Mouse (Mus musculus) heart, postnatal 0 days (tissue): ENCODE data around the gene Cand1. TPM values are rescaled to one million over a fixed set of nuclear protein-coding genes. Genes with fewer than 3 reads are reported as not detected.

Experiments
- ATAC-seq: fragments of 200-750 bp; cut with Nextera tagmentation; 2 replicates; pipeline ENCODE4 v1.8.0; 2017; ENCODE audit warnings: low read depth, moderate number of reproducible peaks, moderate library complexity; ENCODE audit not compliant: insufficient read depth
- DNase-seq: peaks from one replicate; pipeline ENCODE4 v3.0.0-alpha.2; 2016; ENCODE audit warnings: low spot score
- H3K27ac ChIP-seq: fragments of 300-500 bp; sonication (generic); 2 replicates; pipeline ENCODE4 v1.5.1; 2014; ENCODE audit warnings: low read depth, mild to moderate bottlenecking
- H3K27me3 ChIP-seq: fragments of 300-500 bp; sonication (generic); 2 replicates; pipeline ENCODE4 v1.6.1; 2014; ENCODE audit warnings: low read length, mixed read lengths; ENCODE audit not compliant: control insufficient read depth, insufficient read depth
- H3K36me3 ChIP-seq: fragments of 300-500 bp; sonication (generic); replicated peaks from 2 replicates; pipeline ENCODE4 v1.6.1; 2014; ENCODE audit warnings: low read length, mixed read lengths; ENCODE audit not compliant: control insufficient read depth, insufficient read depth
- H3K4me1 ChIP-seq: fragments of 300-500 bp; sonication (generic); 2 replicates; pipeline ENCODE4 v1.6.1; 2014; ENCODE audit warnings: antibody characterized with exemption; ENCODE audit not compliant: control insufficient read depth, insufficient read depth
- H3K4me2 ChIP-seq: fragments of 300-500 bp; sonication (generic); 2 replicates; pipeline ENCODE4 v1.6.1; 2014; ENCODE audit warnings: low read depth, mild to moderate bottlenecking, low read length, moderate library complexity
- H3K4me3 ChIP-seq: fragments of 300-500 bp; sonication (generic); 2 replicates; pipeline ENCODE4 v1.5.1; 2014; ENCODE audit warnings: low read depth, low read length
- H3K9ac ChIP-seq: fragments of 300-500 bp; sonication (generic); replicated peaks from 2 replicates; pipeline ENCODE4 v1.6.1; 2014; ENCODE audit warnings: low read depth, low read length, mixed read lengths
- H3K9me3 ChIP-seq: fragments of 300-500 bp; sonication (generic); replicated peaks from 2 replicates; pipeline ENCODE4 v1.6.1; 2016; ENCODE audit warnings: low read length; ENCODE audit not compliant: control insufficient read depth
- CTCF ChIP-seq: IDR thresholded peaks from 2 replicates; pipeline ENCODE4 v1.5.1; 2016; ENCODE audit warnings: antibody characterized with exemption, control low read depth, low read depth
- EP300 ChIP-seq: IDR thresholded peaks from 2 replicates; pipeline ENCODE4 v1.6.1; 2016; ENCODE audit warnings: antibody characterized with exemption, low read depth
- WGBS: fragments of 180-500 bp; shearing (Covaris S2); extraction: QIAGEN DNeasy Blood & Tissue Kit; methylation state at CpG from one replicate; pipeline ENCODE4 v1.1.7; 2014; 5-methylcytosine and 5-hydroxymethylcytosine counted together
- polyA plus RNA-seq: library from polyadenylated mRNA; unstranded; fragments of >200 nt; fragmentation: Nextera tagmentation; extraction: Ambion mirVana; gene quantifications from 2 replicates; pipeline ENCODE4 v1.2.1, GENCODE M21; 2015
- total RNA-seq: library from RNA; depleted of rRNA; stranded (reverse); fragments of >200 nt; gene quantifications from 2 replicates; pipeline ENCODE4 v1.2.3, GENCODE M21; 2014; ENCODE audit warnings: low replicate concordance; rRNA removed

The Cand1 gene
- total and polyA plus RNA-seq, 2 experiments from 2014 or later = 19.4 to 41.6 TPM

GRCm38 (mm10) chr10:119168791-119169190, 71.1 kb downstream of the Cand1 start:
- no peak overlapping the region for H3K4me3 ChIP-seq
- TF ChIP-seq EP300 (no peak), CTCF (peak; percentile 39)
- H3K9me3 ChIP-seq = no peaks in the 10 kb centered on the region
- no peaks in the 10 kb centered on the region for H3K4me1 ChIP-seq
- no peak for DNase-seq
- no peaks in the 10 kb centered on the region for H3K36me3 ChIP-seq
- ATAC-seq = no peak
- no peaks in the 10 kb centered on the region for H3K27me3 ChIP-seq
- H3K27ac ChIP-seq = no peak overlapping the region
- H3K4me2 ChIP-seq = no peak overlapping the region
- WGBS = 40% methylated on average over 14 of the region's 14 CpGs
- H3K9ac ChIP-seq = no peak overlapping the region

DNA sequence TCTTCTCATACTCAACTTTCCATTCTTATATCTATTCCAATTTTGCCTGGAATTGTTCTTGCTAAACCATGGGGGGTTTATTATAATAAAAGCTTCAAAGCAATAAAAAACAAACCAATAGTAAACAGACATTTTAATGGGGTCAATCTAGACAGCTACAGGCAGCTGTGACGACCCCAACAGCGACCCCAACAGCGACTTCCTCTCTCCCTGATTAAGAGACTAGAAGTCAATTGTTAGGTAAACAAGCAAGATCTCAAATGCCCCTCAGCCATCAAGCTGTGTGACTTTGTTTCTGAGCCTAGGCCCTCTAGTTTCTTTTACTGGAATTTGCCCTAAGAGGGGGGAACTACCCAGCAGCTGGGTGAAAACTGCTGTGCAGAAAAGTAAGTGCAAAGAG, 72.0 kb downstream of the Cand1 start:
- no peak overlapping the region for H3K9ac ChIP-seq
- no peak overlapping the region for H3K27ac ChIP-seq
- DNase-seq = no peak
- ATAC-seq = no peak
- H3K4me1 ChIP-seq = no peaks in the 10 kb centered on the region
- H3K36me3 ChIP-seq = no peaks in the 10 kb centered on the region
- no peaks in the 10 kb centered on the region for H3K9me3 ChIP-seq
- WGBS = 44% methylated on average over 3 of the region's 3 CpGs
- TF ChIP-seq EP300 = no peak
- no peak for TF ChIP-seq CTCF
- H3K27me3 ChIP-seq = no peaks in the 10 kb centered on the region
- H3K4me3 ChIP-seq = no peak overlapping the region
- H3K4me2 ChIP-seq = no peak overlapping the region

DNA sequence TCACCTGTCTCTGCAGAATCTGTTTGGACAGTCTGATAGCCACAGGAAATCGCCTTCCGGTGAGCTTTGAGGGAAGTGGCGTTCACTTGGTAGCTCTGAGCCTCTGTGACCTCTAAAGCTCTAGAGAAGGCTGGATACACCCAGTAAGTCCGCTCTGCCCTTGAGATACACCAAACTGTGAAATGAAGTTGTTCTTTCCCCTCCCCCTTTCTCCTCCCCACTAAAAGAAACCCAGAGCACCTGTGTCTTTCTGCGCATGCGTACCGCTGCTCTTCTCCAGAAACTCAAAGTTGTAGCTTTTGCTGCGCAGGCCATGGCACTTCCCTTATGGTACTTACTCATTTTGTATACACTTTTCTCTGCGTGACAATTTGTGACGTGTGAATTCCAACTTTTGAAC, 74.8 kb downstream of the Cand1 start:
- peaks cover 6% of the 10 kb centered on the region; the same call in 1 of the 2 replicates for H3K9me3 ChIP-seq
- H3K4me1 ChIP-seq = no peaks in the 10 kb centered on the region
- H3K4me2 ChIP-seq = no peak overlapping the region
- H3K9ac ChIP-seq = no peak overlapping the region
- H3K36me3 ChIP-seq = no peaks in the 10 kb centered on the region
- no peak overlapping the region for H3K27ac ChIP-seq
- no peaks in the 10 kb centered on the region for H3K27me3 ChIP-seq
- TF ChIP-seq CTCF (no peak), EP300 (no peak)
- H3K4me3 ChIP-seq = no peak overlapping the region
- no peak for ATAC-seq
- no peak for DNase-seq
- WGBS = 85% methylated on average over 10 of the region's 10 CpGs

DNA sequence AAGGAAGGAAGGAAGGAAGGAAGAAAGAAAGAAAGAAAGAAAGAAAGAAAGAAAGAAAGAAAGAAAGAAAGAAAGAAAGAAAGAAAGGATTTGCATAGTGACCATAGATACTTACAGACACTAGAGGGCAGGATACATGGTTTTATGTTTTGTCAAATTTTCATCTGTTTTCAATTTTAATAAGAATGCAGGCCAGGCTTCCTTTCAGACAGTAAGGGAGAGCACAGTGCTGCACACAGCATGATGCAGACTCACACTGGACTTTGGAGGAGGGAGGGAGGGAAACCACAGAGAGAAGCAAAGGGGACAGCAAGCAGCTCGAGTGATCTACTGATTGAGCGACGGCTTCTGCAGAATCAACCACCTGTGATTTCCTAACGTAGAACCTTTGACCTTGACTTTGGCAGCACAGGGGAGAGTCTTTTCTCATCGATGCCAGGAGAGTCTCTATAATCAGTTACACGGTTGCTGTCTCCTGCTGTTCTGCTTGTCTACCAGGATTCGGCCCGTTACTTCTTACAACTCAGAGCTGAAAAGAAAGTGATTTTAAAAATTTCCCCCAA, 78.0 kb downstream of the Cand1 start:
- no peak overlapping the region for H3K9ac ChIP-seq
- peaks cover 7% of the 10 kb centered on the region; the same call in 1 of the 2 replicates for H3K9me3 ChIP-seq
- H3K36me3 ChIP-seq = no peaks in the 10 kb centered on the region
- no peak overlapping the region for H3K4me3 ChIP-seq
- H3K27me3 ChIP-seq = no peaks in the 10 kb centered on the region
- TF ChIP-seq EP300 = no peak
- TF ChIP-seq CTCF = peak; percentile 1; the same call in 1 of the 2 replicates
- H3K4me1 ChIP-seq = no peaks in the 10 kb centered on the region
- ATAC-seq (no peak), DNase-seq (no peak)
- H3K27ac ChIP-seq = no peak overlapping the region
- H3K4me2 ChIP-seq = no peak overlapping the region
- WGBS = 76% methylated on average over 8 of the region's 8 CpGs

- Histone ChIP-seq H3K36me3 (no peaks in the 10 kb centered on the region), H3K4me3 (no peak overlapping the region), H3K4me2 (no peak overlapping the region), H3K27me3 (no peaks in the 10 kb centered on the region), H3K4me1 (no peaks in the 10 kb centered on the region), H3K27ac (no peak overlapping the region), H3K9ac (no peak overlapping the region), H3K9me3 (peaks cover 7% of the 10 kb centered on the region; the same call in 1 of the 2 replicates)
- WGBS = 85% methylated on average over 6 of the region's 6 CpGs
- ATAC-seq (no peak), DNase-seq (no peak)
- no peak for TF ChIP-seq CTCF
- no peak for TF ChIP-seq EP300
These were observed 79.7 kb downstream of the Cand1 start for GRCm38 (mm10) chr10:119160161-119160560.

DNA sequence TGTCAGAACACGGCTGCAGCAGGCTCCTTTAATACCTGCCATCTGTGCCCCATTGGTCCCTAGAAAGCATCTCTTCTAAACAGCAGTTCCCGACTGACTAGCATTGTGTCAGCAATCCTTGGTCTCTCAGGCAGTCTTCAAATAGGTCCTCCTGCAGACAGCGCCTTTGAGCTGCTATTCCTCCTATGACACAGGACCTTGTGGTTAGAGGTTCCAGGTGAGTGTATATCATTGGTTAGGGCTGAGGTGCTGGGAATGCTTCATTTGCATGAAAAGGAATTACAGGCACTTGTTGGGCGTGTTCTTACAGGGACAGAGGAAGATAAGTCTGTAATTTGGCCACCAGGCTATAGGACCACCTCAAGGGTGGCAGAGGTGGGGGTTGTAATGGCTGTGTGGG, 90.6 kb downstream of the Cand1 start:
- H3K27me3 ChIP-seq = no peaks in the 10 kb centered on the region
- H3K9ac ChIP-seq = no peak overlapping the region
- no peak overlapping the region for H3K27ac ChIP-seq
- DNase-seq (no peak), ATAC-seq (no peak)
- H3K4me2 ChIP-seq = no peak overlapping the region
- no peaks in the 10 kb centered on the region for H3K4me1 ChIP-seq
- WGBS = 64% methylated on average over 4 of the region's 4 CpGs
- H3K4me3 ChIP-seq = no peak overlapping the region
- no peaks in the 10 kb centered on the region for H3K9me3 ChIP-seq
- H3K36me3 ChIP-seq = no peaks in the 10 kb centered on the region
- TF ChIP-seq CTCF (no peak), EP300 (no peak)

Other genes starting within 250 kb of the Cand1 start
- gene Grip1, start 213.8 kb upstream of the Cand1 start, total RNA-seq = 0.38 and 2.8 TPM in 2 replicates
- gene Grip1, start 213.8 kb upstream of the Cand1 start, polyA plus RNA-seq = 0.56 and 0.67 TPM in 2 replicates